Mouse (Mus musculus): ENCODE results near the gene Fggy.

GRCm38 (mm10) chr4:95947896-95948295, 390.6 kb downstream of the Fggy start:
- no peak for TF ChIP-seq POLR2A (IDR thresholded peaks at IDR 0.05; ENCODE audit: control insufficient read depth in 1 of 2, insufficient read depth in 1 of 2, low read depth in 1 of 2, low read length in 2 of 2, poor library complexity in 1 of 2)
- no peak for TF ChIP-seq CTCF (IDR thresholded peaks at IDR 0.05 in 2 of 3, conservative IDR thresholded peaks at IDR 0.05 in 1 of 3; ENCODE audit: control insufficient read depth in 1 of 3, insufficient read depth in 1 of 3, low read depth in 2 of 3, low read length in 3 of 3, poor library complexity in 1 of 3, severe bottlenecking in 1 of 3)
- no peak for TF ChIP-seq SIN3A (IDR thresholded peaks at IDR 0.05; ENCODE audit: low read length)
- no peak for TF ChIP-seq UBTF (IDR thresholded peaks at IDR 0.05; ENCODE audit: borderline replicate concordance, insufficient read depth, low read depth, low read length)
- TF ChIP-seq MAX (IDR thresholded peaks at IDR 0.05; ENCODE audit: low read length): no peak
- no peak for TF ChIP-seq GATA1 (IDR thresholded peaks at IDR 0.05; ENCODE audit: low read depth, low read length)
- TF ChIP-seq NELFE (IDR thresholded peaks at IDR 0.05; ENCODE audit: low read depth, low read length): no peak
- no peak for TF ChIP-seq HCFC1 (IDR thresholded peaks at IDR 0.05; ENCODE audit: low read depth, low read length)
- TF ChIP-seq RCOR1 (IDR thresholded peaks at IDR 0.05; ENCODE audit: low read depth, low read length): no peak
- no peak for TF ChIP-seq MEF2A (IDR thresholded peaks at IDR 0.05; ENCODE audit: extremely low read depth, insufficient replicate concordance, low read depth, low read length, poor library complexity, severe bottlenecking)
